Mouse (Mus musculus) forebrain, embryonic 14.5 days (tissue): Measurements from ENCODE around the gene Spint5. TPM values are rescaled to one million over a fixed set of nuclear protein-coding genes. Genes with fewer than 3 reads are reported as not detected.

Experiments used
- ATAC-seq: fragments of 200-750 bp; cut with Nextera tagmentation; 2 replicates; pipeline ENCODE4 v1.8.0; 2017; ENCODE audit warnings: mild to moderate bottlenecking, moderate library complexity
- DNase-seq: peaks from one replicate; pipeline ENCODE4 v3.0.0-alpha.2; 2015; ENCODE audit warnings: low spot score
- H3K27ac ChIP-seq: fragments of 300-500 bp; sonication (generic); 2 replicates; pipeline ENCODE4 v1.5.1; 2014; ENCODE audit warnings: low read depth, mild to moderate bottlenecking, control low read depth, low read length, moderate library complexity
- H3K27me3 ChIP-seq: fragments of 300-500 bp; sonication (generic); replicated peaks from 2 replicates; pipeline ENCODE4 v1.6.1; 2014; ENCODE audit warnings: low read length, control low read depth, mixed read lengths; ENCODE audit not compliant: control insufficient read depth, insufficient read depth
- H3K36me3 ChIP-seq: fragments of 300-500 bp; sonication (generic); 2 replicates; pipeline ENCODE4 v1.6.1; 2014; ENCODE audit warnings: low read length, control low read depth; ENCODE audit not compliant: control insufficient read depth, insufficient read depth
- H3K4me1 ChIP-seq: fragments of 300-500 bp; sonication (generic); 2 replicates; pipeline ENCODE4 v1.6.1; 2014; ENCODE audit warnings: antibody characterized with exemption, low read length, control low read depth; ENCODE audit not compliant: control insufficient read depth, insufficient read depth
- H3K4me2 ChIP-seq: fragments of 300-500 bp; sonication (generic); 2 replicates; pipeline ENCODE4 v1.6.1; 2014; ENCODE audit warnings: mild to moderate bottlenecking, control low read depth, low read length
- H3K4me3 ChIP-seq: fragments of 300-500 bp; sonication (generic); 2 replicates; pipeline ENCODE4 v1.5.1; 2014; ENCODE audit warnings: low read depth, low read length, control low read depth
- H3K9ac ChIP-seq: fragments of 300-500 bp; sonication (generic); 2 replicates; pipeline ENCODE4 v1.6.1; 2014; ENCODE audit warnings: mild to moderate bottlenecking, low read length, control low read depth, moderate library complexity
- H3K9me3 ChIP-seq: fragments of 300-500 bp; sonication (generic); replicated peaks from 2 replicates; pipeline ENCODE4 v1.6.1; 2016; ENCODE audit warnings: low read length, control low read depth, mixed read lengths; ENCODE audit not compliant: control insufficient read depth
- WGBS: fragments of 180-500 bp; shearing (Covaris S2); extraction: QIAGEN DNeasy Blood & Tissue Kit; methylation state at CpG from one replicate; pipeline ENCODE4 v1.1.7; 2014; 5-methylcytosine and 5-hydroxymethylcytosine counted together
- polyA plus RNA-seq: library from polyadenylated mRNA; unstranded; fragments of >200 nt; fragmentation: Nextera tagmentation; extraction: Ambion mirVana; gene quantifications from 2 replicates; pipeline ENCODE4 v1.2.1, GENCODE M21; 2014

Spint5 gene
- polyA plus RNA-seq, 1 experiment from 2014 or later: not detected

GRCm38 (mm10) chr2:164748191-164748590 is 33.1 kb downstream of the Spint5 start:
- Histone ChIP-seq H3K9ac (no peak overlapping the region), H3K4me1 (peaks cover 10% of the 10 kb centered on the region; the same call in 1 of the 2 replicates), H3K9me3 (no peaks in the 10 kb centered on the region), H3K4me3 (no peak overlapping the region), H3K27ac (no peak overlapping the region), H3K27me3 (no peaks in the 10 kb centered on the region), H3K4me2 (no peak overlapping the region), H3K36me3 (peaks cover 48% of the 10 kb centered on the region)
- 84% methylated on average over 4 of the region's 4 CpGs for WGBS
- no peak for ATAC-seq
- DNase-seq: no peak

GRCm38 (mm10) chr2:164748991-164749390 is 33.9 kb downstream of the Spint5 start:
- 91% methylated on average over 6 of the region's 6 CpGs for WGBS
- ATAC-seq (no peak), DNase-seq (no peak)
- no peaks in the 10 kb centered on the region for H3K9me3 ChIP-seq
- no peak overlapping the region for H3K9ac ChIP-seq
- H3K36me3 ChIP-seq: peaks cover 56% of the 10 kb centered on the region
- no peak overlapping the region for H3K27ac ChIP-seq
- no peak overlapping the region for H3K4me2 ChIP-seq
- no peak overlapping the region for H3K4me3 ChIP-seq
- no peaks in the 10 kb centered on the region for H3K27me3 ChIP-seq
- peaks cover 10% of the 10 kb centered on the region; the same call in 1 of the 2 replicates for H3K4me1 ChIP-seq

GRCm38 (mm10) chr2:164752454-164752853 is 37.3 kb downstream of the Spint5 start:
- Histone ChIP-seq H3K9ac (no peak overlapping the region), H3K4me1 (no peaks in the 10 kb centered on the region), H3K36me3 (peaks cover 89% of the 10 kb centered on the region), H3K27me3 (no peaks in the 10 kb centered on the region), H3K4me3 (no peak overlapping the region), H3K9me3 (no peaks in the 10 kb centered on the region), H3K4me2 (no peak overlapping the region), H3K27ac (no peak overlapping the region)
- ATAC-seq: no peak
- no peak for DNase-seq
- WGBS: 94% methylated on average over 2 of the region's 2 CpGs

- WGBS: 92% methylated on average over 11 of the region's 11 CpGs
- no peak for ATAC-seq
- H3K36me3 ChIP-seq: peaks cover 91% of the 10 kb centered on the region
Measured at GRCm38 (mm10) chr2:164754105-164754504, 39.0 kb downstream of the Spint5 start.

GRCm38 (mm10) chr2:164754800-164755199 is 39.7 kb downstream of the Spint5 start:
- H3K36me3 ChIP-seq: peaks cover 97% of the 10 kb centered on the region
- ATAC-seq: no peak
- H3K4me3 ChIP-seq: no peak overlapping the region
- H3K27me3 ChIP-seq: no peaks in the 10 kb centered on the region
- no peak overlapping the region for H3K4me2 ChIP-seq
- H3K9me3 ChIP-seq: no peaks in the 10 kb centered on the region
- 89% methylated on average over 2 of the region's 2 CpGs for WGBS
- DNase-seq: no peak
- no peaks in the 10 kb centered on the region for H3K4me1 ChIP-seq
- no peak overlapping the region for H3K9ac ChIP-seq
- H3K27ac ChIP-seq: no peak overlapping the region

More at GRCm38 (mm10) chr2:164754105-164754504, 39.0 kb downstream of the Spint5 start:
- Histone ChIP-seq H3K27me3 (no peaks in the 10 kb centered on the region), H3K4me2 (no peak overlapping the region), H3K9ac (no peak overlapping the region), H3K4me1 (no peaks in the 10 kb centered on the region), H3K4me3 (no peak overlapping the region), H3K9me3 (no peaks in the 10 kb centered on the region), H3K27ac (no peak overlapping the region)
- DNase-seq: no peak

- no peak overlapping the region for H3K4me3 ChIP-seq
- H3K4me2 ChIP-seq: no peak overlapping the region
- H3K9ac ChIP-seq: no peak overlapping the region
- DNase-seq (no peak), ATAC-seq (no peak)
- no peaks in the 10 kb centered on the region for H3K4me1 ChIP-seq
- peaks cover 100% of the 10 kb centered on the region for H3K36me3 ChIP-seq
- WGBS: 90% methylated on average over 10 of the region's 11 CpGs
- H3K27ac ChIP-seq: no peak overlapping the region
- H3K27me3 ChIP-seq: no peaks in the 10 kb centered on the region
- no peaks in the 10 kb centered on the region for H3K9me3 ChIP-seq
Measured at GRCm38 (mm10) chr2:164757841-164758240, 42.7 kb downstream of the Spint5 start.

GRCm38 (mm10) chr2:164758692-164759091 is 43.6 kb downstream of the Spint5 start:
- no peak overlapping the region for H3K4me3 ChIP-seq
- H3K4me1 ChIP-seq: no peaks in the 10 kb centered on the region
- WGBS: 71% methylated on average over 1 of the region's 1 CpGs
- DNase-seq (no peak), ATAC-seq (no peak)
- H3K27ac ChIP-seq: no peak overlapping the region
- H3K4me2 ChIP-seq: no peak overlapping the region
- H3K9me3 ChIP-seq: no peaks in the 10 kb centered on the region
- H3K36me3 ChIP-seq: peaks cover 100% of the 10 kb centered on the region
- H3K27me3 ChIP-seq: no peaks in the 10 kb centered on the region
- no peak overlapping the region for H3K9ac ChIP-seq

- WGBS: 90% methylated on average over 4 of the region's 4 CpGs
- no peak overlapping the region for H3K4me2 ChIP-seq
- H3K4me1 ChIP-seq: no peaks in the 10 kb centered on the region
- ATAC-seq (no peak), DNase-seq (no peak)
- no peak overlapping the region for H3K27ac ChIP-seq
- peaks cover 94% of the 10 kb centered on the region for H3K36me3 ChIP-seq
- no peak overlapping the region for H3K4me3 ChIP-seq
- H3K9ac ChIP-seq: no peak overlapping the region
- no peaks in the 10 kb centered on the region for H3K9me3 ChIP-seq
- H3K27me3 ChIP-seq: no peaks in the 10 kb centered on the region
Measured at GRCm38 (mm10) chr2:164760059-164760833, 45.1 kb downstream of the Spint5 start.

GRCm38 (mm10) chr2:164761502-164761901 is 46.4 kb downstream of the Spint5 start:
- WGBS: 92% methylated on average over 2 of the region's 2 CpGs
- no peak overlapping the region for H3K27ac ChIP-seq
- peaks cover 94% of the 10 kb centered on the region for H3K36me3 ChIP-seq
- no peaks in the 10 kb centered on the region for H3K9me3 ChIP-seq
- ATAC-seq (no peak), DNase-seq (no peak)
- no peak overlapping the region for H3K4me2 ChIP-seq
- H3K27me3 ChIP-seq: no peaks in the 10 kb centered on the region
- no peak overlapping the region for H3K4me3 ChIP-seq
- H3K4me1 ChIP-seq: no peaks in the 10 kb centered on the region
- no peak overlapping the region for H3K9ac ChIP-seq
